7 mouse cellular contexts compared by ENCODE assay signal in the genomic region with DNA sequence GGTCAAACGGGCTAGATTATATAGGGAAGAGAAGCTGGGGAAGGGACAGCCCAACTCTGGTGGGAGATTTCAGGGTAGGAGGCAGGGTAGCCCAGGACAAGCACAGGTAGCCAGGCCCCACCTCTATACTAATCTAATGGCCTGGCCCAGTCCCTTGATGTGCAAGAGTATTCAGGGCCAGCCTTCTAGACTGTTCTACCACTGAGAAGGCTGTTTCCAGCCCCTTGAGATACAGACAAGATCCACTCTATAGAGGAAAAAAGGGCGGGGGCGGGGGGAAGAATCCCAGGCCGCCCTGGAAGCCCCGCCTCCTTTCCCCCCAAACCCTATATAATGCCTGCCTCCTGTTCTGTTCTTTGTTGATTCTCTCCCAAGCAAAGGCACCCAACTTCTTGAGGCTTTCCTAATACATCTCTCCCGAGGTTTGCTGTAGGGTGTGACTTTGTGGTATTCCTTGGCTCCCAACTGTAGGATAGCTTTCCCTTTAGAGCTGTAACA. TPM values are rescaled to one million over a fixed set of nuclear protein-coding genes. Genes with fewer than 3 reads are reported as not detected.
DNase-seq lines count a peak whose midpoint lies in the region; ATAC-seq and TF ChIP-seq lines count a peak whose summit lies in the region.

No protein-coding gene starts in this region.

- 0 out of 2 replicates have a peak, but pooled peaks cover 3% of the 10 kb centered on the region for H3K4me1 ChIP-seq in lung, postnatal 0 days (ENCODE audit: insufficient read depth, low read depth, low read length)
- H3K4me1 ChIP-seq in forebrain, embryonic 11.5 days (replicated peaks; ENCODE audit: control insufficient read depth, insufficient read depth, low read length) = peaks cover 13% of the 10 kb centered on the region
- H3K4me1 ChIP-seq in limb, embryonic 12.5 days (replicated peaks) = peaks cover 22% of the 10 kb centered on the region
- peaks cover 27% of the 10 kb centered on the region for H3K4me1 ChIP-seq in stomach, embryonic 15.5 days

- H3K27ac ChIP-seq in lung, postnatal 0 days (ENCODE audit: low read length) = no peak overlapping the region
- H3K27ac ChIP-seq in forebrain, embryonic 11.5 days (ENCODE audit: low read depth, low read length) = no peak overlapping the region
- peak overlapping the region; percentile 98; the same call in 1 of the 2 replicates for H3K27ac ChIP-seq in limb, embryonic 12.5 days
- H3K27ac ChIP-seq in stomach, embryonic 15.5 days = no peak overlapping the region

- WGBS in lung, postnatal 0 days = 67% methylated on average over 6 of the region's 6 CpGs
- WGBS in forebrain, embryonic 11.5 days = 70% methylated on average over 6 of the region's 6 CpGs
- 69% methylated on average over 6 of the region's 6 CpGs for WGBS in limb, embryonic 12.5 days
- WGBS in stomach, embryonic 15.5 days = 65% methylated on average over 6 of the region's 6 CpGs

- ATAC-seq in lung, postnatal 0 days = no peak
- ATAC-seq in forebrain, embryonic 11.5 days (replicated peaks; ENCODE audit: low FRiP score) = no peak
- no peak for ATAC-seq in limb, embryonic 12.5 days (ENCODE audit: insufficient number of reproducible peaks, insufficient read depth, low FRiP score, low TSS enrichment, low read depth)
- no peak for ATAC-seq in stomach, embryonic 15.5 days (ENCODE audit: insufficient read depth, low FRiP score, low read depth)

- no peaks in the 10 kb centered on the region for H3K36me3 ChIP-seq in lung, postnatal 0 days (ENCODE audit: insufficient read depth, low read length)
- H3K36me3 ChIP-seq in forebrain, embryonic 11.5 days (ENCODE audit: control insufficient read depth, insufficient read depth, low read length) = peaks cover 5% of the 10 kb centered on the region; the same call in 1 of the 2 replicates
- peaks cover 16% of the 10 kb centered on the region for H3K36me3 ChIP-seq in limb, embryonic 12.5 days
- peaks cover 9% of the 10 kb centered on the region for H3K36me3 ChIP-seq in stomach, embryonic 15.5 days

- no peak for DNase-seq in lung, postnatal 0 days (ENCODE audit: low spot score)
- no peak for DNase-seq in lung, adult 18-20 months
- no peak for DNase-seq in forebrain, embryonic 11.5 days (ENCODE audit: low spot score)
- DNase-seq in yolk sac, embryonic 10.5 days (ENCODE audit: low spot score) = no peak
- DNase-seq in ovary, adult 18-20 months (ENCODE audit: low spot score) = no peak

- no peak for TF ChIP-seq CTCF in lung, postnatal 0 days (IDR thresholded peaks at IDR 0.05)

- no peak overlapping the region for H3K9ac ChIP-seq in lung, postnatal 0 days (replicated peaks; ENCODE audit: low read depth)
- peak overlapping the region; percentile 96 for H3K9ac ChIP-seq in forebrain, embryonic 11.5 days (ENCODE audit: low read length)
- no peak overlapping the region for H3K9ac ChIP-seq in limb, embryonic 12.5 days (replicated peaks)
- H3K9ac ChIP-seq in stomach, embryonic 15.5 days = no peak overlapping the region

- no peaks in the 10 kb centered on the region for H3K9me3 ChIP-seq in lung, postnatal 0 days (ENCODE audit: low read length)
- H3K9me3 ChIP-seq in forebrain, embryonic 11.5 days (ENCODE audit: control insufficient read depth, low read length) = no peaks in the 10 kb centered on the region
- no peaks in the 10 kb centered on the region for H3K9me3 ChIP-seq in limb, embryonic 12.5 days
- no peaks in the 10 kb centered on the region for H3K9me3 ChIP-seq in stomach, embryonic 15.5 days

- no peak overlapping the region for H3K4me3 ChIP-seq in lung, postnatal 0 days (ENCODE audit: low read depth, low read length)
- H3K4me3 ChIP-seq in forebrain, embryonic 11.5 days (ENCODE audit: low read depth, low read length) = peak overlapping the region; percentile 60
- H3K4me3 ChIP-seq in limb, embryonic 12.5 days (replicated peaks) = peak overlapping the region; percentile 57
- peak overlapping the region; percentile 77 for H3K4me3 ChIP-seq in stomach, embryonic 15.5 days (replicated peaks)

- H3K27me3 ChIP-seq in lung, postnatal 0 days (replicated peaks; ENCODE audit: insufficient read depth, low read length) = no peaks in the 10 kb centered on the region
- H3K27me3 ChIP-seq in forebrain, embryonic 11.5 days (ENCODE audit: control insufficient read depth, insufficient read depth, low read length) = no peaks in the 10 kb centered on the region
- H3K27me3 ChIP-seq in limb, embryonic 12.5 days = no peaks in the 10 kb centered on the region
- no peaks in the 10 kb centered on the region for H3K27me3 ChIP-seq in stomach, embryonic 15.5 days (replicated peaks)

- H3K4me2 ChIP-seq in lung, postnatal 0 days (replicated peaks; ENCODE audit: low read depth, low read length) = peak overlapping the region; percentile 58
- H3K4me2 ChIP-seq in forebrain, embryonic 11.5 days (ENCODE audit: low read depth, low read length, severe bottlenecking) = peak overlapping the region; percentile 62; the same call in 1 of the 2 replicates
- peak overlapping the region; percentile 70 for H3K4me2 ChIP-seq in limb, embryonic 12.5 days
- H3K4me2 ChIP-seq in stomach, embryonic 15.5 days = peak overlapping the region; percentile 52

- TF ChIP-seq EP300 in lung, postnatal 0 days (IDR thresholded peaks at IDR 0.05) = no peak

RNA-seq across cellular contexts. Expression of a gene that starts 0.6 kb away (rescaled TPM):
- 58.4 and 61.0 TPM in 2 replicates for polyA plus RNA-seq in lung, postnatal 0 days (2015; fragmentation: Nextera tagmentation; extraction: Ambion mirVana)
- 121 and 124 TPM in 2 replicates for polyA plus RNA-seq in forebrain, embryonic 11.5 days (2014; fragmentation: Nextera tagmentation; extraction: Ambion mirVana)
- 138 and 146 TPM in 2 replicates for polyA plus RNA-seq in limb, embryonic 12.5 days (2016; fragmentation: Nextera tagmentation; extraction: Ambion mirVana)
- 96.7 and 106 TPM in 2 replicates for polyA plus RNA-seq in stomach, embryonic 15.5 days (2015; fragmentation: Nextera tagmentation; extraction: Ambion mirVana)

RNA-seq across cellular contexts. Expression of a gene that starts 3.6 kb away (rescaled TPM):
- polyA plus RNA-seq in lung, postnatal 0 days (2015; fragmentation: Nextera tagmentation; extraction: Ambion mirVana) = 4.8 and 5.2 TPM in 2 replicates
- 12.8 and 13.8 TPM in 2 replicates for polyA plus RNA-seq in forebrain, embryonic 11.5 days (2014; fragmentation: Nextera tagmentation; extraction: Ambion mirVana)
- 17.0 and 25.0 TPM in 2 replicates for polyA plus RNA-seq in limb, embryonic 12.5 days (2016; fragmentation: Nextera tagmentation; extraction: Ambion mirVana)
- polyA plus RNA-seq in stomach, embryonic 15.5 days (2015; fragmentation: Nextera tagmentation; extraction: Ambion mirVana) = 6.7 and 8.3 TPM in 2 replicates

RNA-seq across cellular contexts. Expression of a gene that starts 3.8 kb away (rescaled TPM):
- polyA plus RNA-seq in lung, postnatal 0 days (2015; fragmentation: Nextera tagmentation; extraction: Ambion mirVana) = 0.07 TPM in 1 of 2 replicates, not detected in the other
- 1.9 and 2.9 TPM in 2 replicates for polyA plus RNA-seq in forebrain, embryonic 11.5 days (2014; fragmentation: Nextera tagmentation; extraction: Ambion mirVana)
- polyA plus RNA-seq in limb, embryonic 12.5 days (2016; fragmentation: Nextera tagmentation; extraction: Ambion mirVana) = 3.4 and 3.7 TPM in 2 replicates
- polyA plus RNA-seq in stomach, embryonic 15.5 days (2015; fragmentation: Nextera tagmentation; extraction: Ambion mirVana) = 1.3 and 1.6 TPM in 2 replicates

RNA-seq across cellular contexts. Expression of a gene that starts 21.3 kb away (rescaled TPM):
- polyA plus RNA-seq in lung, postnatal 0 days (2015; fragmentation: Nextera tagmentation; extraction: Ambion mirVana) = 3.8 and 4.0 TPM in 2 replicates
- 6.6 and 7.5 TPM in 2 replicates for polyA plus RNA-seq in forebrain, embryonic 11.5 days (2014; fragmentation: Nextera tagmentation; extraction: Ambion mirVana)
- 6.8 and 7.1 TPM in 2 replicates for polyA plus RNA-seq in limb, embryonic 12.5 days (2016; fragmentation: Nextera tagmentation; extraction: Ambion mirVana)
- polyA plus RNA-seq in stomach, embryonic 15.5 days (2015; fragmentation: Nextera tagmentation; extraction: Ambion mirVana) = 4.1 and 4.7 TPM in 2 replicates

RNA-seq across cellular contexts. Expression of a gene that starts 27.8 kb away (rescaled TPM):
- 3.5 and 3.7 TPM in 2 replicates for polyA plus RNA-seq in lung, postnatal 0 days (2015; fragmentation: Nextera tagmentation; extraction: Ambion mirVana)
- polyA plus RNA-seq in forebrain, embryonic 11.5 days (2014; fragmentation: Nextera tagmentation; extraction: Ambion mirVana) = 12.6 and 15.3 TPM in 2 replicates
- polyA plus RNA-seq in limb, embryonic 12.5 days (2016; fragmentation: Nextera tagmentation; extraction: Ambion mirVana) = 11.8 and 16.7 TPM in 2 replicates
- 8.8 and 10.4 TPM in 2 replicates for polyA plus RNA-seq in stomach, embryonic 15.5 days (2015; fragmentation: Nextera tagmentation; extraction: Ambion mirVana)
